Mouse (Mus musculus): ENCODE measurements around the gene Inpp4b.

DNA sequence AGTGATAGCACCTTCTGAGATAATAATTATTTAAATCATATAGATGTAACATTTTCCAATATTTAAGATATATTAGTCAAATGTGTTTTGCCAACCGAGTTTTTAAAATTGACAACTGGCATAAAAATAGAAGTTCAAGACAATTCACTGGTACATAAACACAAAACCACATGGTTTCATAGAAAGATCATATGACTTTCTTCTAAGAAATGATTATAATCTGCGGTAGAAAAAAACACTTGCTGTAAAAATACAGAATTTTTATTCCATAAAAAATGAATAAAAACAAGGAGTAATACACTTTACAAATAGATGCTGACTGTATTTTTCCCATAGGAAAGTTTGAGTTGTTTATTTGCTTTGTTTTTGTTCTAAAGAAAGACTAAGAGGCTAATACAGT, 160.6 kb downstream of the Inpp4b start:
- TF ChIP-seq POLR2A (IDR thresholded peaks at IDR 0.05; ENCODE audit: low read depth, low read length) (no peak), CTCF (conservative IDR thresholded peaks at IDR 0.05; ENCODE audit: insufficient read depth, insufficient read length, low read depth, low read length) (no peak)
